Mouse (Mus musculus) embryonic stem cell, embryonic (primary cell): ENCODE results near the gene Nfkbie.

Experiments
- CTCF ChIA-PET, 4 experiments: fragments of 300-600 bp in 2 of 4; fragments of 350-600 bp in 2 of 4; sonication (Branson Sonifier 250); formaldehyde crosslinking; loops; one replicate each; lab custom pipeline; 2022; ENCODE audit warnings: inconsistent platforms in 2 of 4; lab: Charles Lee
- POLR2A ChIA-PET, 4 experiments: fragments of 300-600 bp in 2 of 4; fragments of 350-600 bp in 2 of 4; sonication (Branson Sonifier 250); formaldehyde crosslinking; loops; one replicate each; lab custom pipeline; 2022; ENCODE audit warnings: antibody characterized with exemption in 4 of 4, inconsistent platforms in 1 of 4; lab: Charles Lee

Nfkbie gene

GRCm38 (mm10) chr17:45555452-45556106, at the start of gene Nfkbie:
Nfkbie (plus strand) TSS chr17:45555703.
- POLR2A ChIA-PET, result interaction anchor here (0.6 to 28.4 kb wide), 35 partner anchors 8 to 151 kb away, joined by 3 to 605 read pairs (median 5); partner anchors contain the start of genes Hsp90ab1 (in 3 of the 4), Aars2 (in 2 of the 4), Slc35b2 (in 2 of the 4) and Cdc5l (in 1 of the 4)
- CTCF ChIA-PET, result interaction anchor here (0.5 to 2.3 kb wide), 27 partner anchors 8 to 1819 kb away, joined by 3 to 7 read pairs (median 4); partner anchors contain the start of genes Slc35b2 (in 4 of the 4), Aars2 (in 1 of the 4), Hsp90ab1 (in 1 of the 4) and Tcte1 (in 1 of the 4)

- POLR2A ChIA-PET, result interaction anchor here (0.6 to 4.5 kb wide), 60 partner anchors 10 to 654 kb away, joined by 3 to 91 read pairs (median 6); partner anchors contain the start of genes Hsp90ab1 (in 4 of the 4), Spats1 (in 3 of the 4), Tcte1 (in 3 of the 4) and Nfkbie (in 2 of the 4)
These were observed 49.5 kb upstream of the Nfkbie start for GRCm38 (mm10) chr17:45505941-45506465.

GRCm38 (mm10) chr17:45506700-45507189, 48.8 kb upstream of the Nfkbie start, which contains the start of gene Aars2:
Aars2 (plus strand) TSS chr17:45506841.
- ChIA-PET POLR2A (interaction anchor here (0.5 to 4.5 kb wide), 100 partner anchors 8 to 1198 kb away, joined by 3 to 91 read pairs (median 4); partner anchors contain the start of genes Hsp90ab1 (in 4 of the 4), Slc35b2 (in 3 of the 4), Spats1 (in 3 of the 4) and Tcte1 (in 3 of the 4)), CTCF (interaction anchor here (0.5 to 3.4 kb wide), 87 partner anchors 8 to 1265 kb away, joined by 3 to 52 read pairs (median 5); partner anchors contain the start of genes Tcte1 (in 3 of the 4), Slc35b2 (in 2 of the 4), Mymx (in 1 of the 4) and Nfkbie (in 1 of the 4))

More at GRCm38 (mm10) chr17:45505941-45506465, 49.5 kb upstream of the Nfkbie start:
- CTCF ChIA-PET, result interaction anchor here (0.6 to 3.4 kb wide), 48 partner anchors 9 to 335 kb away, joined by 3 to 52 read pairs (median 5); partner anchors contain the start of genes Nfkbie (in 1 of the 4), Slc35b2 (in 1 of the 4) and Tcte1 (in 1 of the 4)

- CTCF ChIA-PET, result no interaction called here
- POLR2A ChIA-PET, result interaction anchor here in 3 of 4 experiments (0.5 to 1.7 kb wide), 11 partner anchors 14 to 74 kb away, joined by 3 to 7 read pairs (median 3); partner anchors contain the start of genes Slc35b2 (in 1 of the 3) and Tmem151b (in 1 of the 3)
These were observed 44.6 kb upstream of the Nfkbie start for GRCm38 (mm10) chr17:45510871-45511270.

- POLR2A ChIA-PET, result interaction anchor here in 3 of 4 experiments (0.7 to 1.7 kb wide), 10 partner anchors 13 to 73 kb away, joined by 3 to 6 read pairs (median 3); partner anchors contain the start of gene Spats1 (in 2 of the 3)
- CTCF ChIA-PET, result no interaction called here
These were observed 43.7 kb upstream of the Nfkbie start for GRCm38 (mm10) chr17:45511757-45512156.

- ChIA-PET CTCF (interaction anchor here in 3 of 4 experiments (0.6 to 5.6 kb wide), 26 partner anchors 8 to 455 kb away, joined by 3 to 52 read pairs (median 6); partner anchors contain the start of genes Aars2 (in 3 of the 3), Cdc5l (in 1 of the 3), Nfkbie (in 1 of the 3) and Slc35b2 (in 1 of the 3)), POLR2A (interaction anchor here (0.6 to 10.6 kb wide), 34 partner anchors 8 to 159 kb away, joined by 3 to 91 read pairs (median 4); partner anchors contain the start of genes Aars2 (in 4 of the 4), Hsp90ab1 (in 1 of the 4), Nfkbie (in 1 of the 4) and Slc35b2 (in 1 of the 4))
These were observed 40.2 kb upstream of the Nfkbie start for GRCm38 (mm10) chr17:45515204-45515726.

- ChIA-PET POLR2A (interaction anchor here (0.5 to 10.6 kb wide), 49 partner anchors 8 to 644 kb away, joined by 3 to 91 read pairs (median 5); partner anchors contain the start of genes Aars2 (in 4 of the 4), Hsp90ab1 (in 3 of the 4), Tmem151b (in 2 of the 4) and Cdc5l (in 1 of the 4)), CTCF (interaction anchor here (0.5 to 5.6 kb wide), 64 partner anchors 9 to 454 kb away, joined by 3 to 52 read pairs (median 4); partner anchors contain the start of genes Aars2 (in 4 of the 4), Tmem151b (in 3 of the 4), Nfkbie (in 2 of the 4) and Slc35b2 (in 2 of the 4))
These were observed 39.7 kb upstream of the Nfkbie start for GRCm38 (mm10) chr17:45515806-45516205.

GRCm38 (mm10) chr17:45516488-45516887, 39.0 kb upstream of the Nfkbie start:
- POLR2A ChIA-PET, result interaction anchor here (0.5 to 10.6 kb wide), 39 partner anchors 9 to 644 kb away, joined by 3 to 91 read pairs (median 5); partner anchors contain the start of genes Aars2 (in 4 of the 4), Hsp90ab1 (in 3 of the 4), Cdc5l (in 1 of the 4) and Gtpbp2 (in 1 of the 4)
- CTCF ChIA-PET, result interaction anchor here (0.5 to 5.6 kb wide), 66 partner anchors 9 to 1603 kb away, joined by 3 to 52 read pairs (median 4); partner anchors contain the start of genes Aars2 (in 4 of the 4), Tmem151b (in 3 of the 4), Nfkbie (in 2 of the 4) and Slc35b2 (in 2 of the 4)

GRCm38 (mm10) chr17:45517135-45517534, 38.4 kb upstream of the Nfkbie start:
- ChIA-PET CTCF (interaction anchor here (0.6 to 5.6 kb wide), 45 partner anchors 9 to 168 kb away, joined by 3 to 52 read pairs (median 6); partner anchors contain the start of genes Aars2 (in 3 of the 4), Spats1 (in 2 of the 4), Tmem151b (in 2 of the 4) and Slc35b2 (in 1 of the 4)), POLR2A (interaction anchor here (0.6 to 10.6 kb wide), 26 partner anchors 9 to 82 kb away, joined by 3 to 91 read pairs (median 5); partner anchors contain the start of genes Aars2 (in 2 of the 4), Hsp90ab1 (in 2 of the 4), Nfkbie (in 1 of the 4) and Slc29a1 (in 1 of the 4))

GRCm38 (mm10) chr17:45517549-45518215, 37.8 kb upstream of the Nfkbie start:
- CTCF ChIA-PET, result interaction anchor here (0.6 to 5.6 kb wide), 28 partner anchors 9 to 822 kb away, joined by 3 to 41 read pairs (median 6); partner anchors contain the start of genes Tmem151b (in 2 of the 4), Aars2 (in 1 of the 4), Slc35b2 (in 1 of the 4) and Spats1 (in 1 of the 4)
- POLR2A ChIA-PET, result interaction anchor here in 3 of 4 experiments (0.6 to 10.6 kb wide), 22 partner anchors 9 to 82 kb away, joined by 3 to 91 read pairs (median 4); partner anchors contain the start of genes Aars2 (in 2 of the 3), Slc29a1 (in 1 of the 3) and Tmem151b (in 1 of the 3)

GRCm38 (mm10) chr17:45518766-45519475, 36.6 kb upstream of the Nfkbie start:
- ChIA-PET CTCF (interaction anchor here (0.6 to 5.6 kb wide), 10 partner anchors 10 to 144 kb away, joined by 3 to 41 read pairs (median 4); partner anchors contain the start of genes Aars2 (in 2 of the 4) and Tmem151b (in 1 of the 4)), POLR2A (interaction anchor here in 3 of 4 experiments (0.7 to 10.6 kb wide), 29 partner anchors 7 to 258 kb away, joined by 3 to 91 read pairs (median 4); partner anchors contain the start of genes Aars2 (in 2 of the 3), Nfkbie (in 1 of the 3), Slc29a1 (in 1 of the 3) and Slc35b2 (in 1 of the 3))

- CTCF ChIA-PET, result interaction anchor here in 1 of 4 experiments (0.9 to 2.0 kb wide), 5 partner anchors 14 to 58 kb away, joined by 4 to 7 read pairs (median 4); partner anchors contain the start of genes Aars2 and Nfkbie
- POLR2A ChIA-PET, result interaction anchor here in 3 of 4 experiments (0.6 to 10.6 kb wide), 12 partner anchors 13 to 65 kb away, joined by 3 to 91 read pairs (median 4); partner anchors contain the start of genes Aars2 (in 2 of the 3) and Slc35b2 (in 1 of the 3)
These were observed 35.4 kb upstream of the Nfkbie start for GRCm38 (mm10) chr17:45520136-45520535.

GRCm38 (mm10) chr17:45523263-45523662, 32.2 kb upstream of the Nfkbie start, which contains the start of gene Tcte1:
Tcte1 (plus strand) TSS chr17:45523434.
- ChIA-PET CTCF (interaction anchor here (0.5 to 3.4 kb wide), 14 partner anchors 9 to 140 kb away, joined by 3 to 13 read pairs (median 4); partner anchors contain the start of genes Aars2 (in 3 of the 4) and Nfkbie (in 1 of the 4)), POLR2A (interaction anchor here (0.8 to 10.6 kb wide), 30 partner anchors 9 to 129 kb away, joined by 3 to 91 read pairs (median 4); partner anchors contain the start of genes Aars2 (in 3 of the 4), Cdc5l (in 1 of the 4), Hsp90ab1 (in 1 of the 4) and Nfkbie (in 1 of the 4))

GRCm38 (mm10) chr17:45524961-45525360, 30.5 kb upstream of the Nfkbie start:
- POLR2A ChIA-PET, result interaction anchor here in 2 of 4 experiments (0.8 to 10.6 kb wide), 11 partner anchors 8 to 44 kb away, joined by 3 to 80 read pairs (median 11); partner anchors contain the start of genes Aars2 (in 2 of the 2) and Slc35b2 (in 1 of the 2)
- CTCF ChIA-PET, result interaction anchor here in 2 of 4 experiments (2.9 to 3.4 kb wide), 2 partner anchors 8 to 17 kb away, joined by 12 to 13 read pairs; partner anchors contain the start of gene Aars2 (in 1 of the 2)
